Mouse (Mus musculus): ENCODE results near the gene Zfp386.
"Not testable (repeated sequence)": the region's sequence is repeated elsewhere in the genome, so short reads cannot be mapped to it uniquely, and the experiment has no call there.

Gene Zfp386

GRCm38 (mm10) chr12:116047440-116048377 lies at the start of gene Zfp386:
Zfp386 (plus strand) TSS chr12:116047724.
- peak; percentile 99 for DNase-seq

GRCm38 (mm10) chr12:115999784-116000183 lies 47.7 kb upstream of the Zfp386 start:
- peak; percentile 63 for DNase-seq

GRCm38 (mm10) chr12:116002946-116003345 lies 44.6 kb upstream of the Zfp386 start:
- DNase-seq, result not testable (repeated sequence)

- peak; percentile 86 for DNase-seq
Observed at GRCm38 (mm10) chr12:116010812-116011211, 36.7 kb upstream of the Zfp386 start.

GRCm38 (mm10) chr12:116028095-116028494 lies 19.4 kb upstream of the Zfp386 start:
- no peak for DNase-seq

GRCm38 (mm10) chr12:116035346-116035745 lies 12.2 kb upstream of the Zfp386 start:
- DNase-seq, result no peak

- no peak for DNase-seq
Observed at GRCm38 (mm10) chr12:116044785-116045184, 2.7 kb upstream of the Zfp386 start.

- DNase-seq, result peak; percentile 24
Observed at GRCm38 (mm10) chr12:116048766-116049165, 1.2 kb downstream of the Zfp386 start.

GRCm38 (mm10) chr12:116049236-116049635 lies 1.7 kb downstream of the Zfp386 start:
- DNase-seq, result no peak

- peak; percentile 37 for DNase-seq
Observed at GRCm38 (mm10) chr12:116049701-116050100, 2.2 kb downstream of the Zfp386 start.

GRCm38 (mm10) chr12:116054342-116054741 lies 6.8 kb downstream of the Zfp386 start:
- no peak for DNase-seq

- no peak for DNase-seq
Observed at GRCm38 (mm10) chr12:116056112-116056511, 8.6 kb downstream of the Zfp386 start.

GRCm38 (mm10) chr12:116061561-116062193 lies 14.2 kb downstream of the Zfp386 start:
- DNase-seq, result no peak

GRCm38 (mm10) chr12:116062194-116062583 lies 14.7 kb downstream of the Zfp386 start:
- DNase-seq, result no peak

GRCm38 (mm10) chr12:116063020-116063419 lies 15.5 kb downstream of the Zfp386 start:
- no peak for DNase-seq

GRCm38 (mm10) chr12:116071023-116071422 lies 23.5 kb downstream of the Zfp386 start:
- DNase-seq, result no peak

GRCm38 (mm10) chr12:116077074-116077854 lies 29.7 kb downstream of the Zfp386 start, which contains the start of gene Vipr2:
Vipr2 (plus strand) TSS chr12:116077726.
- DNase-seq, result peak; percentile 63

- no peak for DNase-seq
Observed at GRCm38 (mm10) chr12:116077855-116078366, 30.4 kb downstream of the Zfp386 start.

GRCm38 (mm10) chr12:116083125-116083524 lies 35.6 kb downstream of the Zfp386 start:
- DNase-seq, result no peak

GRCm38 (mm10) chr12:116084294-116084693 lies 36.8 kb downstream of the Zfp386 start:
- no peak for DNase-seq

GRCm38 (mm10) chr12:116086951-116087600 lies 39.6 kb downstream of the Zfp386 start:
- DNase-seq, result no peak

GRCm38 (mm10) chr12:116089836-116090235 lies 42.3 kb downstream of the Zfp386 start:
- no peak for DNase-seq
